Mouse (Mus musculus) CD8-positive naive resting alpha-beta T cell, adult 2 months (primary cell): ENCODE results near the gene Nkain1.

ENCODE experiments used
- DNase-seq, 2 experiments: peaks; one replicate each; pipeline ENCODE4 v3.0.0; 2022; ENCODE audit warnings: low read depth in 2 of 2, low spot score in 2 of 2

The Nkain1 gene

GRCm38 (mm10) chr4:130574048-130574413, at the start of gene Nkain1:
Gene Nkain1, minus strand, starts transcription at chr4:130574173.
- no peak for DNase-seq

GRCm38 (mm10) chr4:130578734-130579274, 4.8 kb upstream of the Nkain1 start:
- DNase-seq: no peak

GRCm38 (mm10) chr4:130577081-130577480, 3.1 kb upstream of the Nkain1 start:
- DNase-seq: no peak

DNA sequence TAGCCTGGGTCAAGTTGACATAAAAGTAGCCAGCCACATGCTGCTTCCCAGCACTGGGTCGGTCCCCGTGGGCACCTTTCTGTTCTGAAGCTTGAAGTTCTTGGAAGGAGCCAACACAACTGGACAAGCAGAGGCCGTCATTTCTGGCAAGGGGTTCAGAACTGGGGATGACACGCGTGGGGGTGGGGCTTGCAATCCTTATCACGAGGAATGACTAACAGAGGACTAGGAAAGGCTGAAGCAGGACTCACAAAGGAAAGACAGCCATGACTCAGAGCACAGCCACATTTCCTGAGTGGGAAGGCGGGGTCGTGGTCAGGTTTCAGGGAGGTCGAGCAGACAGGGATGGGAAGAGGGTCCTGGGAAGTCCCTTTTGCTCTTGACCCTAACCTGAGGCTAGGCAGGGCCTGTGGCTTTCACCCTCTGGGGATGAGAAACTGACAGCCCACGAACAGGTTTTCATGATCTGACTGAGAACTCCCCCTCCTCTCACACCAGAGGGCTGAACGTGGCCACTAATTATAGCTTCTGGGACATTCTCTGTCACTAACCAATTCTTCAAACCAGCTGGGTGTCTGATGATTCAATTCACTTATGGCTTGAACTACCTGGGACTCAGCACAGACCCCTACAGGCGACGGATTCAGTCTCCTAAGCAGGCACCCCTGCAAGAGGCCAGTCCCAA, 2.4 kb upstream of the Nkain1 start:
- DNase-seq: no peak

GRCm38 (mm10) chr4:130575533-130575932, 1.6 kb upstream of the Nkain1 start:
- no peak for DNase-seq

DNA sequence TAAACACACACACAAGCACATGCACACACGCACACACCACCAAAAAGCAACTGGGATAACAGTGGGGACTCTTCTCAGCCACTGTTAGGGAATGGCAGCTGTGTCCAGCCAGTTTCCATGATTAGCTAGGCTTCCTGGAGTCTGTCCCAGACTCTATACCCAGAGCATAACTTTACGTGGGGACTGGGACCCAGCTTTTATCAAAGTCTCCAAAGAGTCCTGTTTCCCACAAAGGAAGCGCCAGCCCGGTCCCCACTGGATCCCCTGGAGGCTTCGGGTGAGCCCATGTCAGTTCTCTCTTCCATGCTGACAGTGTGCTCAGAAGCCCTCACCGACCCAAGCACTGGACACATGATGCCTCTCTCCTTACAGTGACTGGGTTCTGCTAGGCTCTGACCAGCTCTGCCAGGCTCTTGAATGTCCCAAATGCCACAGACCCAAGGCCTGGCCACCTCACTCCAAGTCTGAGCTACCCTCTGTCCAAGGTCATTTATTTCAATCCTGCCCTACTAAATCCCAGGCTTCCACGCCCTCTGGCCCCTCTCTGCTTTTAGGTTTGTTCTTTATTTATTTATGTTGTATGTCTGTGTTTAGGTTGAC, 988 bp upstream of the Nkain1 start:
- no peak for DNase-seq

DNA sequence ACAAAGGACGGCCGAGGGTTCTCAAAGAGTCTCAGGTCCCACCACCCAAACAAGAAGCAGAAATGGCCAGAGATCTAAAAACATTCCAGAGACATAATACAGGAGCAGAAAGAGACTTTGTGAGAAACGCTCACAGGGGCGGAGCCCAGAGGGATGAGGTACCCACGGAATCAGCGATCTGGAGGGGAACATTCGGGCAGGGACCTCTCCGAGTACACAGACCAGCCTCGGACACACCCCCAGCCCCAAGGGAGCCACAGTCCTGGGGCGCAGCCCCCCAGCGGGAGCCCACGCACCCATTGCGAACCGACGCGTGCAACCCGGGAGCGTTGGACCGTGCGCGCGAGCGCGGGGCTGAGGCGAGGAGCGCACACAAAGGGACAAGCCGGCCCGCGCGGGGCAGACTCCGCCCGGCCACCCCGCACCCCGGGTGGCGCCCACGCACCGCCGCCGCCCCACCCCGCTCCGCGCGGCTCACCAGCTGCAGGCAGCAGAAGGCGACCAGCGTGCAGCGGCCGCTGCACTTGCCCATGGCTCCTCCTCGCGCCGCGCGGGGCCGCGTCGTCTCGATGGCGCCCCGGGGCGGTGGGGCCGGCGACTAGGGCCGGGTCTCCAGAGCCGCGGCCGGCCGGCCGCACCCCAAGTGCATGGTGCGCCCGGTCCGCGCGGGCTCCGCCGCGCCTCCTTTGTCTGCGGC, 474 bp downstream of the Nkain1 start:
- no peak for DNase-seq

DNA sequence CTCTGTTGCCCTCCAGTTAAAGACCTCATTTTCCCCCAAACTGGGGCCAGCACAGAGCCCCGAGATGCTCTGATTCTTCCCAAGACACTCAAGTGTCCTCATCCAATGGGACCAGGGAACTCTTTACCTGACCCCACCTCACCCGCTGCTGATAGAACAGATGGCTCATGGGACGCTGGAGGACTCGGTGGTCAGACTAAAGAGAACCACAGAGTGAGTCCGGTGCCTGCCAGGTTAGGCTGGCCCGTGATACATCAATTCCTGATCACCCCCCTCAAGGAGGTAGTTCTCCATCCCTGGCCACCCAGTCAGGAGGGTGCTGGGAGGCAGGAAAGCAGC, 992 bp downstream of the Nkain1 start:
- DNase-seq: no peak

GRCm38 (mm10) chr4:130572545-130572944, 1.4 kb downstream of the Nkain1 start:
- DNase-seq: no peak

GRCm38 (mm10) chr4:130570941-130571720, 2.8 kb downstream of the Nkain1 start:
- no peak for DNase-seq

DNA sequence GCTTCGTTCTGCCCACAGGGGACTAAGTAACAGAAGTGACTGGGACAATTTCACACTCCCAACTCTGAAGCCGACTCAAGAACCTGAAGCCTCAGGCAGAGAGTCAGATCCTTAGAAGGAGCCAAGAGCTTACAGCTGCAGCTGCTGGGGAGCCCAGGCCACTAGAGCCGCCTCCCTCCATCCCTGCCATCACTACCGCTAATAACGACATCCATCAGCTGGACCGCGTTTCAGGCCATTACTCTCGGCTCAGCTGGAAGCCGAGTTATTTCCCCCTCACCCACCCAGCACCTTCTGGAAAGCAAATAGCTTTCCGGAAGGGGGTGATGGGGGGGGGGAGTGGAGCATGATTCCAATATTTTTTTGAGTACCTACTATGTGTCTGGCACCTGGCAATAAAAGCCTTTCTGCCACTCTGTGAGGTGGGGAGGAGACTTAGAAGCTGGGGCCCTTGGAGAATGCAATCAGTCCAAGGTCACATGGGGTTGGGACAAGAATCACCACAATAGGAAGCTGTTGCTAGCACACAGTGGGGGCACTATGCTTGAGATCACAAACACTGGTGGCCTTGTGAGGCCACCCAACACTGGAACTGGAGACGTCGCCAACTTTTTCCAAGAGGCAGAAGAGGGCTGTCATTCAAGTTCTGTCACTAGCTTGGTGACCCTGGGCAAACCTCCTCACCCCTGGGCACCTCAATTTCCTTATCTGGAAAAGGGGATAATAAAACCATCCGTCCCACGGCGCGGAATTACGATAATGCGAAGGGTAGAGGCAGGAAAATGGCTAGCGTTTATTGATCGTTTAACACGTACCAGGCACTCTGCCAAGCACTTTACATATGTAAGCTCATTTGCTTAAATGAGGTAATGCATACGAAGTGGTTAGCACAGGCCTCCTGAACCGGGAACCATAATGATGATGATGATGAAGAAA, 5.7 kb downstream of the Nkain1 start:
- DNase-seq: no peak

GRCm38 (mm10) chr4:130563820-130564219, 10.2 kb downstream of the Nkain1 start:
- DNase-seq: no peak

GRCm38 (mm10) chr4:130563260-130563756, 10.7 kb downstream of the Nkain1 start:
- DNase-seq: no peak

DNA sequence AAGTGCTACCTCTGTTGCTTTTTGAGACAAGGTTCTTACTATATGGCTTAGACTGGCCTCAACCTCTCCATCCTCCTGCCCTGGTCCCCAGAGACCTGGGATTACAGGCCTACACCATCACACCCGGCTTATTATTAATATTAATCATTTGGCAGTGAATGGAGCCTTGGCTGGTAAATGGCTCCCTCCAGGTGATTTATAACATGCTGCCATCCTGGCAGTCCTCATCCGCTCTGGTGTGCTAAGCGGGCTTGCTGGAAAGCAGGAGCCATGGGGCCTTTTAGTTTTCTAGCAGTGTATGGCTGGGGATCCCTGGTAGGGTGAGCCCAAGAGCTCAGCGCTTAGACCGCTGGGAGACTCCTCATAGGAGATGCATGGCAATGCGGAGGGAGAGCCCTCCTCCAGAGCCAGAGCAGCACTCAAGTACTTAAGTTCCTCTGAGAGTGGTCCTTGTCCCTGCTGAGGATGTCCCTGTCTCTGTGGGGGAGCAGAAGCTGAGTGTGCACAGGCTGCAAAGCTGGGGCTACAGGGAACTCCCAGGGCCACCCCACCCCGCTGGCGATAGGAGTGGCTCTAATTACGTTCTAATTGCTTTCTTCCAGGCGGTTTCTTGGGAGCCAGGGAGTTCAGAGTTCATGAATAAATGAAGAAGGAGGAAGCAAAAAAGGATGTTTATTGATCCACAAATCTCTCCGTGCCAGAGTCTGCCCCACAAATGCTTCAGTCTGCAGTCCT, 13.2 kb downstream of the Nkain1 start:
- DNase-seq: no peak

DNA sequence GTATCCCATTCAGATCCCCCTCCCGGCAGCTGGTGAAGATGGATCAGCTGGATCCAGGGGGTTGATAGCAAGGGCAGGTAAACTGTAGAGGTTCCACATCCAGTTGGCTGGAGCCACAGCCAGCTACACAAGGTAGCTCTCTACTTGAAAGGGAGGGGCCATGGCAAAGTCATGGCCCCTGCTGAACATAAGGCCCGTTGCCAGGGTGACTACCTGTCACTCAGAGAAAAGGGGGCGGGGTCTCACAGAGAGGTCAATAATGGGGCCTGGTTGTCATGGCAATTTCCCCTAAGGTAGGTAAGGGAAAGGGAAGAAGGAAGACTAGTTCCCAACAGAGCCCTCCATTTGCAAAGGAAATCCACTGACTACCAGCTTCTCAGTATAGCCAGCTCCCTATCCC, 14.8 kb downstream of the Nkain1 start:
- DNase-seq: no peak

DNA sequence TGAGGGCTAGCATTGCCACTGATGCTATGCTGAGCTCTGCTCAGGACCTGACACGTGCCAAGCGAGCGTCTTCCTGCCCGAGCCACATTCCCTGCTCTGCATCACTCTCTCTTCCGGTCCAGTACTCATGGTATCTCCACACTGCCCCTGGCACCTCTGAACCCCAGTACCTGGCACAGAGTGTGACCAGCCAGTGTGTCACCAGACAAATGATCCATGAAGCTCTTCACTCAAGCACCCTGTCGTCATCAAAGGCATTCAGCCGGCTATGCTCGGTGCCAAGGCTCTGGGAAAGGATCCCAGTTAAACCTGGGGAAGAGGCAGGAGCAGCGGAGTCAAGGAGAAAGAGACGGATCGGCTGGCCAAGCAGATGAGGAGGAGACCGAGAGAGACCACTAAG, 16.1 kb downstream of the Nkain1 start:
- no peak for DNase-seq

- DNase-seq: no peak
Observed at GRCm38 (mm10) chr4:130556992-130557391, 17.0 kb downstream of the Nkain1 start.

- no peak for DNase-seq
Observed at GRCm38 (mm10) chr4:130556224-130556623, 17.7 kb downstream of the Nkain1 start.

GRCm38 (mm10) chr4:130553121-130553448, 20.9 kb downstream of the Nkain1 start:
- no peak for DNase-seq
